Mouse (Mus musculus) CD4-positive, CD25-positive, alpha-beta regulatory T cell, adult 9 weeks (primary cell): ENCODE results near the gene Tmtc3. TPM values are rescaled to one million over a fixed set of nuclear protein-coding genes. Genes with fewer than 3 reads are reported as not detected.

Experiments used
- polyA plus RNA-seq: library from polyadenylated mRNA; unstranded; fragments of 100-300 nt; shearing (Covaris generic); gene quantifications from one replicate; pipeline ENCODE4 v1.2.1, GENCODE M21; 2017

Tmtc3 gene
- polyA plus RNA-seq: 3.5 TPM

DNA sequence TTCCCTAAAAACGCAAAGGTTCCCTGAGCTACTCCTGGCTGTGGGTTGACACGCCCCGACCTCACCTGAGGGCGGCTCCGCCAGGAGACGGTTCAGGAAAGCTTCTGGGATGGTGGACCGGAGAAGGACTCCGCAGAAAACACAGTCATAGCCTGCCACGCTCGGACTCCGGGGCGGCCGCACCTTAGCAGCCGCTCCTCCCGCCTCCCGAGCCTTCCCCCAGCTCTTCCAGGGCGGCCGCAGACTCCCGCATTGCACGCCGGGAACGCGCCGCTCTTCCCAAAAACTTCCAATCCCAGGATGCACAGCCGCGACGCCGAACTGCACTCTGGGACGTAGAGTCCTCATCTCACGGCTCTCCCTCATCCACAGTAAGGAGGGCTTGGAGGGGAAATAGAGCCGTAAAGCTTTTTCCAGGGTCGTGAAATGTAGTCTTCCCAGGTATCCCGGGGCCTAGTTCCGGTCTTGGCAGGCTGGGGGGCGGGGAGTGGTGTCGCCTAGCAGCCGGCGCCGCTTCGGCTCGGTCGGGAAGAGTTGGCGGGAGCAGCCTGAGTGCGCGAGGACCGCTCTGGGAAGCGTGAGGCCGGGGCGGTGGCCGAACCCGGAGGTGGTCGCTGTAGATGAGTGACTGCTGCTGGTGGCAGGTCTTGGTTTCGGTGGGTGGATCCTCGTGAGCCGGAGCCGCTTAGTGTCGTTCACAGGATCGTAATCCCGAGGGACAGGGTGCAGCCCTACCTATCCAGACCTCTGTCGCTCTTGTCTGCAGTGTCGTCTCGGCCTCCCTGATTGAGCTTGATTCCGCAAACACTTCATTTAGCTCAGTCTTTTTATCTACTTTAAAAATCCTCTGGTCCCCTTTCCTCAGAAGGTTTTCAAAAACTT is at the start of gene Tmtc3, which contains the start of gene Cep290:
Tmtc3 (minus strand) TSS at position 254 of the 882 bp plus-strand sequence.
Cep290 (plus strand) TSS at position 462 of the 882 bp plus-strand sequence.

Other genes starting within 250 kb of the Tmtc3 start
- not detected for gene Gm4301, start 151.7 kb downstream of the Tmtc3 start, polyA plus RNA-seq
- gene Gm4302, start 146.5 kb downstream of the Tmtc3 start, polyA plus RNA-seq: not detected
- gene Gm4303, start 141.4 kb downstream of the Tmtc3 start, polyA plus RNA-seq: not detected
- not detected for gene Gm4305, start 136.3 kb downstream of the Tmtc3 start, polyA plus RNA-seq
- not detected for gene Gm4307, start 126.0 kb downstream of the Tmtc3 start, polyA plus RNA-seq
- gene Gm4312, start 104.8 kb downstream of the Tmtc3 start, polyA plus RNA-seq: not detected
- gene Cep290, start 208 bp upstream of the Tmtc3 start, polyA plus RNA-seq: 3.8 TPM
- gene 4930430F08Rik, start 103.1 kb upstream of the Tmtc3 start, polyA plus RNA-seq: 9.6 TPM
- not detected for gene 1700017N19Rik, start 103.1 kb upstream of the Tmtc3 start, polyA plus RNA-seq